Mouse (Mus musculus): ENCODE results near the gene Efna3. TPM values are rescaled to one million over a fixed set of nuclear protein-coding genes. Genes with fewer than 3 reads are reported as not detected.

The Efna3 gene
- polyA plus RNA-seq, 1 experiment from 2014 or later, result 9.7 TPM

- Histone ChIP-seq H3K27ac (ENCODE audit: low read depth, low read length) (no peak overlapping the region), H3K4me2 (replicated peaks; ENCODE audit: low read depth, low read length) (peak overlapping the region; percentile 48), H3K27me3 (ENCODE audit: control insufficient read depth, insufficient read depth, low read length) (no peaks in the 10 kb centered on the region), H3K4me1 (ENCODE audit: control insufficient read depth, insufficient read depth, low read length) (no peaks in the 10 kb centered on the region), H3K36me3 (ENCODE audit: control insufficient read depth, insufficient read depth, low read length) (no peaks in the 10 kb centered on the region), H3K9me3 (ENCODE audit: control insufficient read depth, low read length) (no peaks in the 10 kb centered on the region), H3K4me3 (ENCODE audit: low read length) (peak overlapping the region; percentile 31), H3K9ac (ENCODE audit: low read depth, low read length) (peak overlapping the region; percentile 31)
- WGBS, result under 1% methylated on average over 14 of the region's 14 CpGs
- peak; percentile 70 for ATAC-seq (ENCODE audit: low FRiP score, low TSS enrichment)
Observed at GRCm38 (mm10) chr3:89299499-89299898, 23.3 kb downstream of the Efna3 start.

- Histone ChIP-seq H3K4me3 (ENCODE audit: low read length) (no peak overlapping the region), H3K27me3 (ENCODE audit: control insufficient read depth, insufficient read depth, low read length) (no peaks in the 10 kb centered on the region), H3K4me2 (replicated peaks; ENCODE audit: low read depth, low read length) (no peak overlapping the region), H3K36me3 (ENCODE audit: control insufficient read depth, insufficient read depth, low read length) (no peaks in the 10 kb centered on the region), H3K4me1 (ENCODE audit: control insufficient read depth, insufficient read depth, low read length) (no peaks in the 10 kb centered on the region), H3K9ac (ENCODE audit: low read depth, low read length) (no peak overlapping the region), H3K9me3 (ENCODE audit: control insufficient read depth, low read length) (no peaks in the 10 kb centered on the region), H3K27ac (ENCODE audit: low read depth, low read length) (no peak overlapping the region)
- 80% methylated on average over 6 of the region's 6 CpGs for WGBS
- no peak for ATAC-seq (ENCODE audit: low FRiP score, low TSS enrichment)
Observed at GRCm38 (mm10) chr3:89298908-89299307, 23.9 kb downstream of the Efna3 start.

GRCm38 (mm10) chr3:89296761-89297396, 25.9 kb downstream of the Efna3 start:
- Histone ChIP-seq H3K9ac (ENCODE audit: low read depth, low read length) (no peak overlapping the region), H3K4me3 (ENCODE audit: low read length) (no peak overlapping the region), H3K9me3 (ENCODE audit: control insufficient read depth, low read length) (no peaks in the 10 kb centered on the region), H3K27me3 (ENCODE audit: control insufficient read depth, insufficient read depth, low read length) (no peaks in the 10 kb centered on the region), H3K36me3 (ENCODE audit: control insufficient read depth, insufficient read depth, low read length) (no peaks in the 10 kb centered on the region), H3K4me2 (replicated peaks; ENCODE audit: low read depth, low read length) (no peak overlapping the region), H3K27ac (ENCODE audit: low read depth, low read length) (no peak overlapping the region), H3K4me1 (ENCODE audit: control insufficient read depth, insufficient read depth, low read length) (no peaks in the 10 kb centered on the region)
- 88% methylated on average over 11 of the region's 11 CpGs for WGBS
- no peak for ATAC-seq (ENCODE audit: low FRiP score, low TSS enrichment)

- H3K9ac ChIP-seq (ENCODE audit: low read depth, low read length), result no peak overlapping the region
- no peak overlapping the region for H3K4me3 ChIP-seq (ENCODE audit: low read length)
- no peaks in the 10 kb centered on the region for H3K27me3 ChIP-seq (ENCODE audit: control insufficient read depth, insufficient read depth, low read length)
- 0 out of 2 replicates have a peak, but pooled peaks cover 3% of the 10 kb centered on the region for H3K4me1 ChIP-seq (ENCODE audit: control insufficient read depth, insufficient read depth, low read length)
- WGBS, result 78% methylated on average over 8 of the region's 8 CpGs
- no peaks in the 10 kb centered on the region for H3K36me3 ChIP-seq (ENCODE audit: control insufficient read depth, insufficient read depth, low read length)
- no peak for ATAC-seq (ENCODE audit: low FRiP score, low TSS enrichment)
- no peak overlapping the region for H3K27ac ChIP-seq (ENCODE audit: low read depth, low read length)
- H3K4me2 ChIP-seq (replicated peaks; ENCODE audit: low read depth, low read length), result no peak overlapping the region
- no peaks in the 10 kb centered on the region for H3K9me3 ChIP-seq (ENCODE audit: control insufficient read depth, low read length)
Observed at GRCm38 (mm10) chr3:89295685-89296230, 27.0 kb downstream of the Efna3 start.

- 78% methylated on average over 5 of the region's 5 CpGs for WGBS
- H3K27ac ChIP-seq (ENCODE audit: low read depth, low read length), result no peak overlapping the region
- H3K4me2 ChIP-seq (replicated peaks; ENCODE audit: low read depth, low read length), result no peak overlapping the region
- H3K4me3 ChIP-seq (ENCODE audit: low read length), result no peak overlapping the region
- H3K36me3 ChIP-seq (ENCODE audit: control insufficient read depth, insufficient read depth, low read length), result no peaks in the 10 kb centered on the region
- 0 out of 2 replicates have a peak, but pooled peaks cover 3% of the 10 kb centered on the region for H3K4me1 ChIP-seq (ENCODE audit: control insufficient read depth, insufficient read depth, low read length)
- no peaks in the 10 kb centered on the region for H3K9me3 ChIP-seq (ENCODE audit: control insufficient read depth, low read length)
- H3K9ac ChIP-seq (ENCODE audit: low read depth, low read length), result no peak overlapping the region
- H3K27me3 ChIP-seq (ENCODE audit: control insufficient read depth, insufficient read depth, low read length), result no peaks in the 10 kb centered on the region
- ATAC-seq (ENCODE audit: low FRiP score, low TSS enrichment), result no peak
Observed at GRCm38 (mm10) chr3:89294195-89294594, 28.6 kb downstream of the Efna3 start.

- no peak overlapping the region for H3K4me3 ChIP-seq (ENCODE audit: low read length)
- H3K27me3 ChIP-seq (ENCODE audit: control insufficient read depth, insufficient read depth, low read length), result no peaks in the 10 kb centered on the region
- H3K9me3 ChIP-seq (ENCODE audit: control insufficient read depth, low read length), result no peaks in the 10 kb centered on the region
- 90% methylated on average over 11 of the region's 11 CpGs for WGBS
- no peaks in the 10 kb centered on the region for H3K36me3 ChIP-seq (ENCODE audit: control insufficient read depth, insufficient read depth, low read length)
- no peak overlapping the region for H3K4me2 ChIP-seq (replicated peaks; ENCODE audit: low read depth, low read length)
- 0 out of 2 replicates have a peak, but pooled peaks cover 3% of the 10 kb centered on the region for H3K4me1 ChIP-seq (ENCODE audit: control insufficient read depth, insufficient read depth, low read length)
- ATAC-seq (ENCODE audit: low FRiP score, low TSS enrichment), result no peak
- no peak overlapping the region for H3K27ac ChIP-seq (ENCODE audit: low read depth, low read length)
- H3K9ac ChIP-seq (ENCODE audit: low read depth, low read length), result no peak overlapping the region
Observed at GRCm38 (mm10) chr3:89293247-89293918, 29.4 kb downstream of the Efna3 start.

GRCm38 (mm10) chr3:89292303-89292702, 30.5 kb downstream of the Efna3 start:
- ATAC-seq (ENCODE audit: low FRiP score, low TSS enrichment), result no peak
- 67% methylated on average over 5 of the region's 5 CpGs for WGBS
- H3K4me3 ChIP-seq (ENCODE audit: low read length), result no peak overlapping the region
- no peak overlapping the region for H3K9ac ChIP-seq (ENCODE audit: low read depth, low read length)
- no peak overlapping the region for H3K4me2 ChIP-seq (replicated peaks; ENCODE audit: low read depth, low read length)
- H3K27ac ChIP-seq (ENCODE audit: low read depth, low read length), result no peak overlapping the region
- H3K27me3 ChIP-seq (ENCODE audit: control insufficient read depth, insufficient read depth, low read length), result no peaks in the 10 kb centered on the region
- no peaks in the 10 kb centered on the region for H3K36me3 ChIP-seq (ENCODE audit: control insufficient read depth, insufficient read depth, low read length)
- H3K4me1 ChIP-seq (ENCODE audit: control insufficient read depth, insufficient read depth, low read length), result 0 out of 2 replicates have a peak, but pooled peaks cover 3% of the 10 kb centered on the region
- no peaks in the 10 kb centered on the region for H3K9me3 ChIP-seq (ENCODE audit: control insufficient read depth, low read length)

- Histone ChIP-seq H3K27ac (ENCODE audit: low read depth, low read length) (no peak overlapping the region), H3K4me3 (ENCODE audit: low read length) (no peak overlapping the region), H3K4me1 (ENCODE audit: control insufficient read depth, insufficient read depth, low read length) (0 out of 2 replicates have a peak, but pooled peaks cover 3% of the 10 kb centered on the region), H3K4me2 (replicated peaks; ENCODE audit: low read depth, low read length) (no peak overlapping the region), H3K9ac (ENCODE audit: low read depth, low read length) (no peak overlapping the region), H3K27me3 (ENCODE audit: control insufficient read depth, insufficient read depth, low read length) (no peaks in the 10 kb centered on the region), H3K9me3 (ENCODE audit: control insufficient read depth, low read length) (no peaks in the 10 kb centered on the region), H3K36me3 (ENCODE audit: control insufficient read depth, insufficient read depth, low read length) (no peaks in the 10 kb centered on the region)
- no peak for ATAC-seq (ENCODE audit: low FRiP score, low TSS enrichment)
- WGBS, result 47% methylated on average over 10 of the region's 10 CpGs
Observed at GRCm38 (mm10) chr3:89291874-89292273, 30.9 kb downstream of the Efna3 start.

- no peak overlapping the region for H3K9ac ChIP-seq (ENCODE audit: low read depth, low read length)
- no peaks in the 10 kb centered on the region for H3K9me3 ChIP-seq (ENCODE audit: control insufficient read depth, low read length)
- no peaks in the 10 kb centered on the region for H3K27me3 ChIP-seq (ENCODE audit: control insufficient read depth, insufficient read depth, low read length)
- H3K4me2 ChIP-seq (replicated peaks; ENCODE audit: low read depth, low read length), result no peak overlapping the region
- no peak overlapping the region for H3K27ac ChIP-seq (ENCODE audit: low read depth, low read length)
- H3K4me1 ChIP-seq (ENCODE audit: control insufficient read depth, insufficient read depth, low read length), result peaks cover 7% of the 10 kb centered on the region; the same call in 1 of the 2 replicates
- H3K36me3 ChIP-seq (ENCODE audit: control insufficient read depth, insufficient read depth, low read length), result no peaks in the 10 kb centered on the region
- no peak overlapping the region for H3K4me3 ChIP-seq (ENCODE audit: low read length)
- ATAC-seq (ENCODE audit: low FRiP score, low TSS enrichment), result no peak; the same call in 1 of the 2 replicates
- 38% methylated on average over 7 of the region's 7 CpGs for WGBS
Observed at GRCm38 (mm10) chr3:89288503-89288928, 34.2 kb downstream of the Efna3 start.
